Mouse (Mus musculus): ENCODE data around the gene Ankle2.

GRCm38 (mm10) chr5:110220331-110220730 is 10.5 kb upstream of the Ankle2 start:
- TF ChIP-seq CTCF (IDR thresholded peaks at IDR 0.05) (no peak), EP300 (IDR thresholded peaks at IDR 0.05) (no peak)
